Mouse (Mus musculus): ENCODE data around the gene Cdpf1. TPM values are rescaled to one million over a fixed set of nuclear protein-coding genes. Genes with fewer than 3 reads are reported as not detected.
A peak's percentile ranks its signal among the peaks of the same experiment; 100 is the strongest.

The Cdpf1 gene
- polyA plus RNA-seq, 1 experiment from 2014 or later, result 25.8 TPM

GRCm38 (mm10) chr15:85813428-85813827 is 1.9 kb upstream of the Cdpf1 start:
- no peaks in the 10 kb centered on the region for H3K9me3 ChIP-seq (ENCODE audit: control insufficient read depth, low read length)
- H3K9ac ChIP-seq (ENCODE audit: low read length), result no peak overlapping the region
- no peaks in the 10 kb centered on the region for H3K27me3 ChIP-seq (ENCODE audit: control insufficient read depth, insufficient read depth, low read length)
- no peak for DNase-seq (ENCODE audit: low spot score)
- H3K4me3 ChIP-seq (ENCODE audit: low read depth, low read length), result no peak overlapping the region
- H3K27ac ChIP-seq (ENCODE audit: low read depth, low read length), result no peak overlapping the region
- no peak overlapping the region for H3K4me2 ChIP-seq (ENCODE audit: low read depth)
- 0 out of 2 replicates have a peak, but pooled peaks cover 4% of the 10 kb centered on the region for H3K4me1 ChIP-seq (ENCODE audit: control insufficient read depth, insufficient read depth, low read length)
- no peaks in the 10 kb centered on the region for H3K36me3 ChIP-seq (ENCODE audit: control insufficient read depth, insufficient read depth, low read length)
- WGBS, result 70% methylated on average over 10 of the region's 10 CpGs
- no peak for ATAC-seq (ENCODE audit: insufficient read depth, low FRiP score, low TSS enrichment)

- WGBS, result 4% methylated on average over 36 of the region's 36 CpGs
- Histone ChIP-seq H3K27me3 (ENCODE audit: control insufficient read depth, insufficient read depth, low read length) (no peaks in the 10 kb centered on the region), H3K9me3 (ENCODE audit: control insufficient read depth, low read length) (no peaks in the 10 kb centered on the region), H3K4me2 (ENCODE audit: low read depth) (peak overlapping the region; percentile 91), H3K36me3 (ENCODE audit: control insufficient read depth, insufficient read depth, low read length) (no peaks in the 10 kb centered on the region), H3K27ac (ENCODE audit: low read depth, low read length) (peak overlapping the region; percentile 71), H3K4me1 (ENCODE audit: control insufficient read depth, insufficient read depth, low read length) (0 out of 2 replicates have a peak, but pooled peaks cover 4% of the 10 kb centered on the region), H3K4me3 (ENCODE audit: low read depth, low read length) (peak overlapping the region; percentile 70), H3K9ac (ENCODE audit: low read length) (peak overlapping the region; percentile 81)
- peak; percentile 84 for ATAC-seq (ENCODE audit: insufficient read depth, low FRiP score, low TSS enrichment)
- no peak for DNase-seq (ENCODE audit: low spot score)
Observed at GRCm38 (mm10) chr15:85810806-85811521, 533 bp downstream of the Cdpf1 start.

- Histone ChIP-seq H3K4me3 (ENCODE audit: low read depth, low read length) (peak overlapping the region; percentile 70; the same call in 1 of the 2 replicates), H3K27me3 (ENCODE audit: control insufficient read depth, insufficient read depth, low read length) (no peaks in the 10 kb centered on the region), H3K9me3 (ENCODE audit: control insufficient read depth, low read length) (no peaks in the 10 kb centered on the region), H3K36me3 (ENCODE audit: control insufficient read depth, insufficient read depth, low read length) (no peaks in the 10 kb centered on the region), H3K4me2 (ENCODE audit: low read depth) (peak overlapping the region; percentile 91), H3K9ac (ENCODE audit: low read length) (no peak overlapping the region; the same call in 1 of the 2 replicates), H3K27ac (ENCODE audit: low read depth, low read length) (no peak overlapping the region), H3K4me1 (ENCODE audit: control insufficient read depth, insufficient read depth, low read length) (0 out of 2 replicates have a peak, but pooled peaks cover 4% of the 10 kb centered on the region)
- no peak for ATAC-seq (ENCODE audit: insufficient read depth, low FRiP score, low TSS enrichment)
- DNase-seq (ENCODE audit: low spot score), result no peak
- WGBS, result 89% methylated on average over 5 of the region's 5 CpGs
Observed at GRCm38 (mm10) chr15:85810462-85810805, 1.1 kb downstream of the Cdpf1 start.

- 88% methylated on average over 12 of the region's 12 CpGs for WGBS
- H3K9ac ChIP-seq (ENCODE audit: low read length), result no peak overlapping the region
- DNase-seq (ENCODE audit: low spot score), result no peak
- no peak overlapping the region for H3K27ac ChIP-seq (ENCODE audit: low read depth, low read length)
- H3K36me3 ChIP-seq (ENCODE audit: control insufficient read depth, insufficient read depth, low read length), result no peaks in the 10 kb centered on the region
- ATAC-seq (ENCODE audit: insufficient read depth, low FRiP score, low TSS enrichment), result no peak
- no peak overlapping the region for H3K4me2 ChIP-seq (ENCODE audit: low read depth)
- no peak overlapping the region for H3K4me3 ChIP-seq (ENCODE audit: low read depth, low read length)
- H3K4me1 ChIP-seq (ENCODE audit: control insufficient read depth, insufficient read depth, low read length), result 0 out of 2 replicates have a peak, but pooled peaks cover 4% of the 10 kb centered on the region
- no peaks in the 10 kb centered on the region for H3K9me3 ChIP-seq (ENCODE audit: control insufficient read depth, low read length)
- H3K27me3 ChIP-seq (ENCODE audit: control insufficient read depth, insufficient read depth, low read length), result no peaks in the 10 kb centered on the region
Observed at GRCm38 (mm10) chr15:85809091-85809490, 2.4 kb downstream of the Cdpf1 start.

- no peak overlapping the region for H3K9ac ChIP-seq (ENCODE audit: low read length)
- H3K9me3 ChIP-seq (ENCODE audit: control insufficient read depth, low read length), result no peaks in the 10 kb centered on the region
- DNase-seq (ENCODE audit: low spot score) (no peak), ATAC-seq (ENCODE audit: insufficient read depth, low FRiP score, low TSS enrichment) (no peak)
- H3K27me3 ChIP-seq (ENCODE audit: control insufficient read depth, insufficient read depth, low read length), result no peaks in the 10 kb centered on the region
- H3K4me3 ChIP-seq (ENCODE audit: low read depth, low read length), result no peak overlapping the region
- H3K27ac ChIP-seq (ENCODE audit: low read depth, low read length), result no peak overlapping the region
- H3K4me1 ChIP-seq (ENCODE audit: control insufficient read depth, insufficient read depth, low read length), result 0 out of 2 replicates have a peak, but pooled peaks cover 4% of the 10 kb centered on the region
- WGBS, result 52% methylated on average over 8 of the region's 8 CpGs
- no peaks in the 10 kb centered on the region for H3K36me3 ChIP-seq (ENCODE audit: control insufficient read depth, insufficient read depth, low read length)
- H3K4me2 ChIP-seq (ENCODE audit: low read depth), result no peak overlapping the region
Observed at GRCm38 (mm10) chr15:85808434-85808833, 3.1 kb downstream of the Cdpf1 start.

- 84% methylated on average over 6 of the region's 6 CpGs for WGBS
- no peaks in the 10 kb centered on the region for H3K27me3 ChIP-seq (ENCODE audit: control insufficient read depth, insufficient read depth, low read length)
- DNase-seq (ENCODE audit: low spot score) (no peak), ATAC-seq (ENCODE audit: insufficient read depth, low FRiP score, low TSS enrichment) (no peak)
- no peaks in the 10 kb centered on the region for H3K36me3 ChIP-seq (ENCODE audit: control insufficient read depth, insufficient read depth, low read length)
- no peaks in the 10 kb centered on the region for H3K9me3 ChIP-seq (ENCODE audit: control insufficient read depth, low read length)
- H3K27ac ChIP-seq (ENCODE audit: low read depth, low read length), result no peak overlapping the region
- H3K4me3 ChIP-seq (ENCODE audit: low read depth, low read length), result no peak overlapping the region
- no peak overlapping the region for H3K9ac ChIP-seq (ENCODE audit: low read length)
- H3K4me1 ChIP-seq (ENCODE audit: control insufficient read depth, insufficient read depth, low read length), result 0 out of 2 replicates have a peak, but pooled peaks cover 4% of the 10 kb centered on the region
- H3K4me2 ChIP-seq (ENCODE audit: low read depth), result no peak overlapping the region
Observed at GRCm38 (mm10) chr15:85808031-85808430, 3.5 kb downstream of the Cdpf1 start.

GRCm38 (mm10) chr15:85807404-85807803 is 4.1 kb downstream of the Cdpf1 start:
- 83% methylated on average over 4 of the region's 4 CpGs for WGBS

GRCm38 (mm10) chr15:85806886-85807285 is 4.6 kb downstream of the Cdpf1 start:
- ATAC-seq (ENCODE audit: insufficient read depth, low FRiP score, low TSS enrichment) (no peak), DNase-seq (ENCODE audit: low spot score) (no peak)
- H3K27ac ChIP-seq (ENCODE audit: low read depth, low read length), result no peak overlapping the region
- H3K36me3 ChIP-seq (ENCODE audit: control insufficient read depth, insufficient read depth, low read length), result no peaks in the 10 kb centered on the region
- H3K27me3 ChIP-seq (ENCODE audit: control insufficient read depth, insufficient read depth, low read length), result no peaks in the 10 kb centered on the region
- H3K9ac ChIP-seq (ENCODE audit: low read length), result no peak overlapping the region
- no peak overlapping the region for H3K4me3 ChIP-seq (ENCODE audit: low read depth, low read length)
- H3K4me1 ChIP-seq (ENCODE audit: control insufficient read depth, insufficient read depth, low read length), result 0 out of 2 replicates have a peak, but pooled peaks cover 4% of the 10 kb centered on the region
- no peak overlapping the region for H3K4me2 ChIP-seq (ENCODE audit: low read depth)
- WGBS, result 85% methylated on average over 4 of the region's 4 CpGs
- no peaks in the 10 kb centered on the region for H3K9me3 ChIP-seq (ENCODE audit: control insufficient read depth, low read length)

More at GRCm38 (mm10) chr15:85807404-85807803, 4.1 kb downstream of the Cdpf1 start:
- no peak overlapping the region for H3K27ac ChIP-seq (ENCODE audit: low read depth, low read length)
- no peaks in the 10 kb centered on the region for H3K36me3 ChIP-seq (ENCODE audit: control insufficient read depth, insufficient read depth, low read length)
- no peak overlapping the region for H3K4me2 ChIP-seq (ENCODE audit: low read depth)
- H3K9me3 ChIP-seq (ENCODE audit: control insufficient read depth, low read length), result no peaks in the 10 kb centered on the region
- 0 out of 2 replicates have a peak, but pooled peaks cover 4% of the 10 kb centered on the region for H3K4me1 ChIP-seq (ENCODE audit: control insufficient read depth, insufficient read depth, low read length)
- no peak overlapping the region for H3K9ac ChIP-seq (ENCODE audit: low read length)
- ATAC-seq (ENCODE audit: insufficient read depth, low FRiP score, low TSS enrichment), result no peak
- no peaks in the 10 kb centered on the region for H3K27me3 ChIP-seq (ENCODE audit: control insufficient read depth, insufficient read depth, low read length)
- H3K4me3 ChIP-seq (ENCODE audit: low read depth, low read length), result no peak overlapping the region
- DNase-seq (ENCODE audit: low spot score), result no peak

GRCm38 (mm10) chr15:85802931-85803330 is 8.6 kb downstream of the Cdpf1 start:
- no peak overlapping the region for H3K9ac ChIP-seq (ENCODE audit: low read length)
- no peaks in the 10 kb centered on the region for H3K9me3 ChIP-seq (ENCODE audit: control insufficient read depth, low read length)
- ATAC-seq (ENCODE audit: insufficient read depth, low FRiP score, low TSS enrichment) (no peak), DNase-seq (ENCODE audit: low spot score) (no peak)
- H3K36me3 ChIP-seq (ENCODE audit: control insufficient read depth, insufficient read depth, low read length), result no peaks in the 10 kb centered on the region
- H3K4me3 ChIP-seq (ENCODE audit: low read depth, low read length), result no peak overlapping the region
- no peak overlapping the region for H3K4me2 ChIP-seq (ENCODE audit: low read depth)
- H3K4me1 ChIP-seq (ENCODE audit: control insufficient read depth, insufficient read depth, low read length), result no peaks in the 10 kb centered on the region
- no peaks in the 10 kb centered on the region for H3K27me3 ChIP-seq (ENCODE audit: control insufficient read depth, insufficient read depth, low read length)
- 85% methylated on average over 2 of the region's 2 CpGs for WGBS
- H3K27ac ChIP-seq (ENCODE audit: low read depth, low read length), result no peak overlapping the region
